Mouse (Mus musculus): Measurements from ENCODE around the gene Zmynd10. TPM values are rescaled to one million over a fixed set of nuclear protein-coding genes. Genes with fewer than 3 reads are reported as not detected.

The Zmynd10 gene
- total and polyA plus RNA-seq, 3 experiments, result 1.1 to 6.2 TPM; not detected in 1

- H3K9me3 ChIP-seq (replicated peaks), result no peaks in the 10 kb centered on the region
- DNase-seq (ENCODE audit: low spot score) (no peak), ATAC-seq (ENCODE audit: extremely low read depth, insufficient number of reproducible peaks, low FRiP score, poor library complexity, severe bottlenecking) (no peak)
- peaks cover 69% of the 10 kb centered on the region for H3K4me1 ChIP-seq (ENCODE audit: insufficient read depth, low read depth, low read length)
- H3K27me3 ChIP-seq (ENCODE audit: insufficient read depth, low read length), result peaks cover 5% of the 10 kb centered on the region; the same call in 1 of the 2 replicates
- TF ChIP-seq CTCF (IDR thresholded peaks at IDR 0.05; ENCODE audit: low read depth, low read length), result no peak
- TF ChIP-seq TAL1 (conservative IDR thresholded peaks at IDR 0.05; ENCODE audit: low read depth, low read length), result no peak
- no peak for TF ChIP-seq GATA2 (IDR thresholded peaks at IDR 0.05; ENCODE audit: borderline replicate concordance, low read depth, low read length)
- TF ChIP-seq GATA1 (IDR thresholded peaks at IDR 0.05; ENCODE audit: borderline replicate concordance, low read length), result no peak
- TF ChIP-seq POLR2AphosphoS5 (IDR thresholded peaks at IDR 0.05; ENCODE audit: insufficient replicate concordance, low read depth, low read length), result no peak
- H3K36me3 ChIP-seq (replicated peaks), result peaks cover 21% of the 10 kb centered on the region
- peak overlapping the region; percentile 73 for H3K4me3 ChIP-seq (ENCODE audit: low read depth, low read length)
Measured at GRCm38 (mm10) chr9:107551890-107552355, 4.8 kb downstream of the Zmynd10 start.

GRCm38 (mm10) chr9:107552690-107553393, 5.7 kb downstream of the Zmynd10 start:
- no peak for TF ChIP-seq GATA1 (IDR thresholded peaks at IDR 0.05; ENCODE audit: borderline replicate concordance, low read length)
- TF ChIP-seq GATA2 (IDR thresholded peaks at IDR 0.05; ENCODE audit: borderline replicate concordance, low read depth, low read length), result no peak
- no peak for TF ChIP-seq POLR2AphosphoS5 (IDR thresholded peaks at IDR 0.05; ENCODE audit: insufficient replicate concordance, low read depth, low read length)
- TF ChIP-seq TAL1 (conservative IDR thresholded peaks at IDR 0.05; ENCODE audit: low read depth, low read length), result no peak
- TF ChIP-seq CTCF (IDR thresholded peaks at IDR 0.05; ENCODE audit: low read depth, low read length), result no peak
- peak overlapping the region; percentile 82; the same call in 1 of the 2 replicates for H3K4me3 ChIP-seq (ENCODE audit: low read depth, low read length)
- ATAC-seq (ENCODE audit: extremely low read depth, insufficient number of reproducible peaks, low FRiP score, poor library complexity, severe bottlenecking), result no peak
- DNase-seq (ENCODE audit: low spot score), result no peak
- H3K27me3 ChIP-seq (ENCODE audit: insufficient read depth, low read length), result peaks cover 5% of the 10 kb centered on the region; the same call in 1 of the 2 replicates
- H3K36me3 ChIP-seq (replicated peaks), result peaks cover 30% of the 10 kb centered on the region
- H3K4me1 ChIP-seq (ENCODE audit: insufficient read depth, low read depth, low read length), result peaks cover 69% of the 10 kb centered on the region
- H3K9me3 ChIP-seq (replicated peaks), result no peaks in the 10 kb centered on the region

DNA sequence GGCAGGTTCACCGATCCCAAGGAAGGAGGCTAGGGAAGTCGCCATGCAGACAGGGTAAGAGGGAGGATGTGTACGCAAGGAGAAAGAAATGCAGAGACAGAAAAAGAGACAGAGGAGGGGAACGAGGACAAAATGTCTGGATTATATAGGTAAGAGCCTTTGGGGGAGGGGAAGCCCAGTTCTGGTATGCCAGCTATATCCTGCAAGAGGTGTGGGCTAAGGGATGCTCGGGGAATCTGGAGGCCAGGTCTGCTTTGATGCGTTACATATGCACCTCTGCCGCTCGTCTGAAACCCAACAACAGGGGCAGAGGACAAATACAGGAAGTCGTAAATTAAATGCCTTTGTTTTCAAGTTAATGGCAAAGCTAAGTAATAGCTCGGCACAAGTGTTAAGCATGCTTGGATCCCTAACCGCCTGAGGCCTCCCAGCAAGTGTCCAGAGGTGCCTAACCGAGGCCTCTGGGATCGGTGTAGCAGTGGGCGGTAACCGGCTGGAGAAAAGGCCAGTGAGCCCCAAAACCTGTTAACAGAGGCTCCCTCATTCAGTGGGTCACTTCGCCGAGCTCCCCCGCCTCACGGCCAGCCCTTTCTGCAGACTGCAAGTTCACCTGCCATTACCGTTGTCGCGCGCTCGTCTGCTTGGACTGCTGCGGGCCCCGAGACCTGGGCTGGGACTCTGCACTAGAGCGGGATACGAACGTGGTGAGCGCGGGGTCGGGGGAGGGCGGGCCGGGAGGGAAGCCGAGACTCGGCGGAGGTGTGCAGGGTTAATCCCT, 6.6 kb downstream of the Zmynd10 start:
- peak overlapping the region; percentile 82 for H3K4me3 ChIP-seq (ENCODE audit: low read depth, low read length)
- ATAC-seq (ENCODE audit: extremely low read depth, insufficient number of reproducible peaks, low FRiP score, poor library complexity, severe bottlenecking) (no peak), DNase-seq (ENCODE audit: low spot score) (no peak)
- TF ChIP-seq CTCF (IDR thresholded peaks at IDR 0.05; ENCODE audit: low read depth, low read length), result no peak
- TF ChIP-seq POLR2AphosphoS5 (IDR thresholded peaks at IDR 0.05; ENCODE audit: insufficient replicate concordance, low read depth, low read length), result no peak
- TF ChIP-seq TAL1 (conservative IDR thresholded peaks at IDR 0.05; ENCODE audit: low read depth, low read length), result no peak
- no peak for TF ChIP-seq GATA2 (IDR thresholded peaks at IDR 0.05; ENCODE audit: borderline replicate concordance, low read depth, low read length)
- TF ChIP-seq GATA1 (IDR thresholded peaks at IDR 0.05; ENCODE audit: borderline replicate concordance, low read length), result no peak
- peaks cover 5% of the 10 kb centered on the region; the same call in 1 of the 2 replicates for H3K27me3 ChIP-seq (ENCODE audit: insufficient read depth, low read length)
- H3K4me1 ChIP-seq (ENCODE audit: insufficient read depth, low read depth, low read length), result peaks cover 62% of the 10 kb centered on the region
- no peaks in the 10 kb centered on the region for H3K9me3 ChIP-seq (replicated peaks)
- peaks cover 39% of the 10 kb centered on the region for H3K36me3 ChIP-seq (replicated peaks)

DNA sequence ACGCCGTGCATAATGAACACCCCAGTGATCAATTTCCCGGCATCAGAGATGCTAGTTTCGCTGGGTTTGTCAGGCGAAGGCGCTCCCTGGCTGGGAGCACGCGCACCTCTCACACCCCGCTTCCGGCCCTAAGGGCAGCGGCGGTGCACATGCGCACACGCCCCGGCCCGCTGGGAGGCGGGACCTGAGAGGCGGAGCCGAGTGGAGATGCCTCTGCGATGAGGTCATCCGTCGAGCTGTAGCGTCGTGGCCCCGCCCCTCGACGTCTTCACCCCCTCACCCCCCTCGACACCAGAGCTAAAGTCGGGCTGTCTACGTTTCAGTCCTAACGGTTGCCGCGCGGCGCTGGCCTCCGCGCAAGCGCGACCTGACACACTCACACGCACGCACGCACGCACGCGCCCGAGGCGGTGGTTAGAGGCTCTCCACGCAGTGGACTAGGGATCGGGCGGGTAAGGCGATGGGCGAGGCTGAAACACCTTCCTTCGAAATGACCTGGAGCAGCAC, 7.3 kb downstream of the Zmynd10 start:
- H3K4me3 ChIP-seq (ENCODE audit: low read depth, low read length), result peak overlapping the region; percentile 82
- DNase-seq (ENCODE audit: low spot score), result peak; percentile 98
- peaks cover 5% of the 10 kb centered on the region; the same call in 1 of the 2 replicates for H3K27me3 ChIP-seq (ENCODE audit: insufficient read depth, low read length)
- H3K9me3 ChIP-seq (replicated peaks), result no peaks in the 10 kb centered on the region
- TF ChIP-seq TAL1 (conservative IDR thresholded peaks at IDR 0.05; ENCODE audit: low read depth, low read length) (no peak), POLR2AphosphoS5 (IDR thresholded peaks at IDR 0.05; ENCODE audit: insufficient replicate concordance, low read depth, low read length) (no peak)
- H3K4me1 ChIP-seq (ENCODE audit: insufficient read depth, low read depth, low read length), result peaks cover 61% of the 10 kb centered on the region
- ATAC-seq (ENCODE audit: extremely low read depth, insufficient number of reproducible peaks, low FRiP score, poor library complexity, severe bottlenecking), result peak; percentile 94
- peaks cover 45% of the 10 kb centered on the region for H3K36me3 ChIP-seq (replicated peaks)

GRCm38 (mm10) chr9:107555031-107555457, 7.9 kb downstream of the Zmynd10 start:
- peaks cover 52% of the 10 kb centered on the region for H3K36me3 ChIP-seq (replicated peaks)
- no peak for ATAC-seq (ENCODE audit: extremely low read depth, insufficient number of reproducible peaks, low FRiP score, poor library complexity, severe bottlenecking)
- TF ChIP-seq POLR2AphosphoS5 (IDR thresholded peaks at IDR 0.05; ENCODE audit: insufficient replicate concordance, low read depth, low read length), result no peak
- no peak for TF ChIP-seq GATA1 (IDR thresholded peaks at IDR 0.05; ENCODE audit: borderline replicate concordance, low read length)
- no peak for TF ChIP-seq CTCF (IDR thresholded peaks at IDR 0.05; ENCODE audit: low read depth, low read length)
- no peak for TF ChIP-seq TAL1 (conservative IDR thresholded peaks at IDR 0.05; ENCODE audit: low read depth, low read length)
- no peak for TF ChIP-seq GATA2 (IDR thresholded peaks at IDR 0.05; ENCODE audit: borderline replicate concordance, low read depth, low read length)
- peaks cover 60% of the 10 kb centered on the region for H3K4me1 ChIP-seq (ENCODE audit: insufficient read depth, low read depth, low read length)
- peaks cover 5% of the 10 kb centered on the region; the same call in 1 of the 2 replicates for H3K27me3 ChIP-seq (ENCODE audit: insufficient read depth, low read length)
- peak; percentile 65 for DNase-seq (ENCODE audit: low spot score)
- peak overlapping the region; percentile 82 for H3K4me3 ChIP-seq (ENCODE audit: low read depth, low read length)
- no peaks in the 10 kb centered on the region for H3K9me3 ChIP-seq (replicated peaks)

- DNase-seq (ENCODE audit: low spot score) (no peak), ATAC-seq (ENCODE audit: extremely low read depth, insufficient number of reproducible peaks, low FRiP score, poor library complexity, severe bottlenecking) (no peak)
- no peak for TF ChIP-seq CTCF (IDR thresholded peaks at IDR 0.05; ENCODE audit: low read depth, low read length)
- no peak for TF ChIP-seq POLR2AphosphoS5 (IDR thresholded peaks at IDR 0.05; ENCODE audit: insufficient replicate concordance, low read depth, low read length)
- TF ChIP-seq GATA1 (IDR thresholded peaks at IDR 0.05; ENCODE audit: borderline replicate concordance, low read length), result no peak
- no peak for TF ChIP-seq GATA2 (IDR thresholded peaks at IDR 0.05; ENCODE audit: borderline replicate concordance, low read depth, low read length)
- TF ChIP-seq TAL1 (conservative IDR thresholded peaks at IDR 0.05; ENCODE audit: low read depth, low read length), result no peak
- no peaks in the 10 kb centered on the region for H3K9me3 ChIP-seq (replicated peaks)
- peaks cover 55% of the 10 kb centered on the region for H3K36me3 ChIP-seq (replicated peaks)
- H3K4me1 ChIP-seq (ENCODE audit: insufficient read depth, low read depth, low read length), result peaks cover 54% of the 10 kb centered on the region
- H3K4me3 ChIP-seq (ENCODE audit: low read depth, low read length), result peak overlapping the region; percentile 82
- H3K27me3 ChIP-seq (ENCODE audit: insufficient read depth, low read length), result peaks cover 5% of the 10 kb centered on the region; the same call in 1 of the 2 replicates
Measured at GRCm38 (mm10) chr9:107555701-107556100, 8.6 kb downstream of the Zmynd10 start.
